34 mouse cellular contexts compared by ENCODE assay signal in the genomic region with DNA sequence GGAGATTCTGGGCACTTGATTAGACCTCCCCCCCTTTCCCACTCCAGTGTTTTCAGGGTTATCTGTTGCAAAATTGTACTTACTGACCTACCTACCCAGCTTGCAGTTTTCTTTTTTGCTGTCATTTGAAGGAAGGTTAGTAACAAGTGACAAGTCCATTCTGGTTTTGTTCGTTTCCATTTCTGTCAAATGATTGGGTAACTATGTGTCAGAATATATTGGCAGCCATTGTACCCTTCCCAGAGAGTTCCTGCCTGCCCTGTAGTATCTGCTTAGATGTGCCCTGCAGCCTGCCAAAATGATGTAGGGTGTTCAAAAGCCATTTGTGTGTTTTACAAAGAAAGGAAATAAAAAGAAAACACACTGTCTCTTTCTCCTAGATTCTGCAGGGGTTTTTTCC. TPM values are rescaled to one million over a fixed set of nuclear protein-coding genes. Genes with fewer than 3 reads are reported as not detected.
"Had no signal": no experiment of that assay in that cellular context is flagged by ENCODE, and none has a peak within 500 bp of the region (broad histone marks: within the 10 kb centered on the region; RNA-seq: fewer than 3 reads in every experiment).

No protein-coding gene starts in this region.

- H3K36me3 ChIP-seq: embryonic facial prominence, embryonic 10.5 days; embryonic facial prominence, embryonic 12.5 days; embryonic facial prominence, embryonic 13.5 days; embryonic facial prominence, embryonic 15.5 days; forebrain, embryonic 10.5 days; forebrain, embryonic 12.5 days; forebrain, embryonic 15.5 days had no signal

- H3K9me3 ChIP-seq: embryonic facial prominence, embryonic 10.5 days; embryonic facial prominence, embryonic 12.5 days; embryonic facial prominence, embryonic 13.5 days; embryonic facial prominence, embryonic 15.5 days; forebrain, embryonic 10.5 days; forebrain, embryonic 12.5 days; forebrain, embryonic 13.5 days; forebrain, embryonic 15.5 days had no signal

- H3K4me1 ChIP-seq: embryonic facial prominence, embryonic 10.5 days; embryonic facial prominence, embryonic 12.5 days; embryonic facial prominence, embryonic 13.5 days; embryonic facial prominence, embryonic 15.5 days; forebrain, embryonic 10.5 days; forebrain, embryonic 12.5 days; forebrain, embryonic 13.5 days; forebrain, embryonic 15.5 days had no signal

- DNase-seq: cerebellum, adult 8-10 months; cerebellum, adult 9-10 months; cerebellum, adult 9-11 months; cerebellum, postnatal 10 days; cerebellum, postnatal 14 days; cerebellum, postnatal 25 days; cerebellum, postnatal 36 days; embryo, embryonic 11 days; forebrain, postnatal 0 days; gastrocnemius, adult 2 months; gastrocnemius, postnatal 10 days; gastrocnemius, postnatal 14 days; gastrocnemius, postnatal 25 days; gastrocnemius, postnatal 36 days; heart, adult 18-20 months; heart, adult 2 months had no signal

- H3K27ac ChIP-seq: embryonic facial prominence, embryonic 10.5 days; embryonic facial prominence, embryonic 12.5 days; embryonic facial prominence, embryonic 13.5 days; embryonic facial prominence, embryonic 15.5 days; forebrain, embryonic 10.5 days; forebrain, embryonic 12.5 days; forebrain, embryonic 13.5 days; forebrain, embryonic 15.5 days; gastrocnemius, adult 2 months; heart, adult 2 months had no signal

- H3K4me3 ChIP-seq: embryonic facial prominence, embryonic 10.5 days; embryonic facial prominence, embryonic 12.5 days; embryonic facial prominence, embryonic 13.5 days; embryonic facial prominence, embryonic 15.5 days; erythroblast, embryonic 14.5 days; forebrain, embryonic 10.5 days; forebrain, embryonic 12.5 days; forebrain, embryonic 13.5 days; forebrain, embryonic 15.5 days; gastrocnemius, adult 2 months; heart, adult 2 months had no signal

- H3K9ac ChIP-seq: embryonic facial prominence, embryonic 12.5 days; embryonic facial prominence, embryonic 13.5 days; embryonic facial prominence, embryonic 15.5 days; forebrain, embryonic 12.5 days; forebrain, embryonic 13.5 days; forebrain, embryonic 15.5 days; forebrain, postnatal 0 days had no signal

- ATAC-seq: forebrain, embryonic 13.5 days; forebrain, embryonic 14.5 days; forebrain, embryonic 15.5 days; forebrain, embryonic 16.5 days; forebrain, postnatal 0 days had no signal

- H3K27me3 ChIP-seq: embryonic facial prominence, embryonic 12.5 days; embryonic facial prominence, embryonic 13.5 days; embryonic facial prominence, embryonic 15.5 days; forebrain, embryonic 12.5 days; forebrain, embryonic 13.5 days; forebrain, embryonic 15.5 days had no signal

- H3K4me2 ChIP-seq: embryonic facial prominence, embryonic 12.5 days; embryonic facial prominence, embryonic 13.5 days; embryonic facial prominence, embryonic 15.5 days; forebrain, embryonic 12.5 days; forebrain, embryonic 13.5 days; forebrain, embryonic 15.5 days had no signal

RNA-seq across cellular contexts. Expression of a gene that starts 12.3 kb away (rescaled TPM):
- total RNA-seq: common myeloid progenitor, adult 5-6 weeks; forebrain, postnatal 0 days; gastrocnemius, adult 18-20 months; gastrocnemius, adult 2 months; gastrocnemius, adult 8-10 months; gastrocnemius, postnatal 14 days; gastrocnemius, postnatal 25 days; gastrocnemius, postnatal 36 days; granulocyte monocyte progenitor cell, adult 5-6 weeks; heart, adult 18-20 months; heart, adult 2 months; heart, adult 8-10 months had no signal
- polyA plus RNA-seq: cortical plate, adult 2 months; erythroblast, embryonic 14.5 days; frontal cortex, adult 2 months; heart, adult 2 months had no signal
